Mouse (Mus musculus) C2C12 (cell line): ENCODE measurements around the gene Glrx3.

Experiments used
- CEBPB ChIP-seq: IDR thresholded peaks from one replicate; pipeline ENCODE4 v1.6.1; 2011; ENCODE audit warnings: low read depth, mild to moderate bottlenecking, control low read depth, moderate library complexity
- CTCF ChIP-seq: IDR thresholded peaks from one replicate; pipeline ENCODE4 v1.5.1; 2011; ENCODE audit not compliant: control insufficient read depth, insufficient read depth, insufficient read length
- FOSL1 ChIP-seq: IDR thresholded peaks from one replicate; pipeline ENCODE4 v1.8.0; 2011; ENCODE audit warnings: mild to moderate bottlenecking, low read length; ENCODE audit not compliant: poor library complexity, insufficient read depth, severe bottlenecking
- MAX ChIP-seq: IDR thresholded peaks from one replicate; pipeline ENCODE4 v1.6.1; 2011; ENCODE audit warnings: mild to moderate bottlenecking, control low read depth
- MYOD1 ChIP-seq: IDR thresholded peaks from one replicate; pipeline ENCODE4 v1.6.1; 2011; ENCODE audit warnings: low read depth; ENCODE audit not compliant: control insufficient read depth, insufficient read length
- MYOG ChIP-seq: IDR thresholded peaks from one replicate; pipeline ENCODE4 v1.6.1; 2011; ENCODE audit not compliant: control insufficient read depth, insufficient read length; ENCODE audit errors: extremely low read depth
- USF1 ChIP-seq: IDR thresholded peaks from one replicate; pipeline ENCODE4 v1.6.1; 2011; ENCODE audit warnings: low read depth, mild to moderate bottlenecking, control low read depth, moderate library complexity

- TF ChIP-seq CTCF = no peak
- no peak for TF ChIP-seq CEBPB
- no peak for TF ChIP-seq MAX
- no peak for TF ChIP-seq USF1
- no peak for TF ChIP-seq MYOD1
- TF ChIP-seq MYOG = no peak
- no peak for TF ChIP-seq FOSL1
Measured at GRCm38 (mm10) chr7:137420550-137420949, 16.9 kb upstream of the Glrx3 start.
